Mouse (Mus musculus): ENCODE measurements at regions not wholly inside any gene's neighbourhood (a gene's known extent, or its start where the extent isn't known, plus 50 kb on each side); places are given as distances from the start of the nearest gene placed in this dataset.

- no peak for DNase-seq
Observed at GRCm38 (mm10) chr2:74187963-74188790, 277.1 kb upstream of the Atp5g3 start.

GRCm38 (mm10) chr2:74178106-74178505 lies 267.0 kb upstream of the Atp5g3 start:
- no peak for DNase-seq

GRCm38 (mm10) chr2:74168776-74169570 lies 257.8 kb upstream of the Atp5g3 start:
- DNase-seq, result no peak

- DNase-seq, result no peak
Observed at GRCm38 (mm10) chr2:74168307-74168706, 257.2 kb upstream of the Atp5g3 start.

GRCm38 (mm10) chr2:74154062-74154461 lies 242.9 kb upstream of the Atp5g3 start:
- no peak for DNase-seq

- no peak for DNase-seq
Observed at GRCm38 (mm10) chr2:74153247-74153850, 242.2 kb upstream of the Atp5g3 start.

- no peak for DNase-seq
Observed at GRCm38 (mm10) chr2:74152534-74153246, 241.6 kb upstream of the Atp5g3 start.

GRCm38 (mm10) chr2:74147193-74147592 lies 236.1 kb upstream of the Atp5g3 start:
- no peak for DNase-seq

DNA sequence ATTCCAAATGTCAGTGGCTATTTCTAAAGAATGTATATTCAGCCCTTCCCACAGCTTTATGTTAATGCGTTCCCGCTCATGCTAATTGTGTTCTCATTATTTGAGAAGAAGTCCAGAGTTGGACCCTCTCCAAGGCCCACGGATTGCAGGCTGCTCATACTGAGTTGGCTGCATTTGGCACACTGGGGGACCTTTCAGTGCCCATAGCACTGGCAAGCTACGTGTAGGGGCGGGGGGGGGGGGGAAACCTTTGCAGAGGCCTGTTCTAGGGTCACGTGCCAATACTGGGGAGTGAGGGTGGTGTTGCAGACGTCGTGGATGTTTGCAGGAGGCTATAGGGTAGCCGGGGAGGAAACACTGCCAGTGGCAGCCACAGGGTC lies 225.5 kb upstream of the Atp5g3 start:
- no peak for DNase-seq

DNA sequence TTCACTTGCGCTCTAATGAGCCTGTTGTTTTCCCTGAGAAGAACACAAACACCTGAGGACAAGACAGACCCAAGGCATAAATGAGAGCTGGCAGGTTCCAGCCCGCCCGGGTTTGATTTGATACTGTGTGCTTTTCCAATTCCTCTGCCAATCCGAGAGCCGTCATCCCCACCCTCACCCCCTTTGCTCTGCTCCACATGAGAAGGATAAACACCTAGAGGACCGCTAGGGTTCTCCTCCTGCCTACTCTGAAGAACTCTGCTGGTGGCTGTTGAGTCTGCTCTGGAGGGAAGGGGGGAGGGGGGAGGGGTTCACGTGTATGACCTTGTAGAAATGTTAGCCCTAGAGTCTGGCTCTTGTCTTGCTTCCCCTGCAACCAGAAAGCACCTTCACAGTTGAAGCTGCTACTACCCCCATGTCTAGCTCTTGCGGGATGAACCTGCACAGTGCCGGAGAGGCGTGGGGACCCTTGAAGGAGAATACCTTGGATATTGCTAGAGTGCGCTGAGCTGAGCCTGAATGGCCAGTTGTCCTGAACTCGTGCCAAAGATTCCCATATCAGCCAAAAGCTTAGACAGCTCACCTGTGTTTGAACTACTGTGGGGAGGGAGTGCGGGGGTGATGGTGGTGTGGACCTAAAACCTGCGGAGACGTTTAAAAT lies 225.0 kb upstream of the Atp5g3 start:
- DNase-seq, result no peak

DNA sequence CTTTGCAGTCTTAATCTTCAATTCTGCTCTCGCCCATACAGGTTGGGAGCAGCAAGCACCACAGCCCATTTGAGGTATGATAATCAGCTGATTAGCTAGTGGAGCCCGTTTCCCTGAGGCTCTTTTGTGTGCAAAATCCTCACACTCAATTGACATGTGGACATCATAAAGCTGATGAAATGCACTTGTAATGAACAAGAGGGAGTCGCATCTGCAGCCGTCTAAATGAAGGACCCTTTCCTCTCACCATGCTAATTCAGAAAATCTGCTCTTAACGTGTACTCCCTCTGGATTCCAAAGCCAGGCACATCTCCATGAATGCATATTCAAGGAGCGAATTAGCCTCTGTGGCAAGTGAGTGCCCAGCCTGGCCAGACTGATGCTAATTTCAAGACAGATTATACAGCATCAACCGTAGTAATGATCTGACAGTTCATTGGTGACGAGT lies 219.0 kb upstream of the Atp5g3 start:
- DNase-seq, result no peak

GRCm38 (mm10) chr2:74128782-74129538 lies 217.8 kb upstream of the Atp5g3 start:
- DNase-seq, result no peak

- DNase-seq, result no peak
Observed at GRCm38 (mm10) chr2:74127136-74127535, 216.0 kb upstream of the Atp5g3 start.

GRCm38 (mm10) chr2:74124252-74124651 lies 213.1 kb upstream of the Atp5g3 start:
- DNase-seq, result no peak

- DNase-seq, result no peak
Observed at GRCm38 (mm10) chr2:74123360-74124074, 212.4 kb upstream of the Atp5g3 start.

- DNase-seq, result no peak
Observed at GRCm38 (mm10) chr2:74122937-74123336, 211.8 kb upstream of the Atp5g3 start.

DNA sequence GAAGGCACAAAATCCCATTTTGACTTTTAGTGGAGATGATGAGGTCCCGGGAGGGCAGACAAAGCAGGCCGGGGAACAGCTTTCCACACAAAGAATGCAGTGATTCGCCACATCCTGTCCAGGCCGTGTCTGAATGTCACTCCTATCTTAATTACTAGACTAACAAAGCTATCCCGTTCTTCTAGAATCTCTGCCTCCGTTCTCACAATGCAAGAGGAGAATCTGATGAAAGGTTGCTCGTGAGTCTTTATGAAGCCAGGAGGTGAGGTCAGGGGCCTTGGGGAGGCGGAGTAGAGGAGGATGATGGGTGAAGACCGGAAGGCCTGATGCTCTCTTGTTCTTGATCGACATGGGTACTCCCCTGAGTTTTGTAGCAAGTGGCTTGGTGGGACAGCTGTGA lies 208.9 kb upstream of the Atp5g3 start:
- no peak for DNase-seq

- no peak for DNase-seq
Observed at GRCm38 (mm10) chr2:74119167-74119937, 208.2 kb upstream of the Atp5g3 start.

DNA sequence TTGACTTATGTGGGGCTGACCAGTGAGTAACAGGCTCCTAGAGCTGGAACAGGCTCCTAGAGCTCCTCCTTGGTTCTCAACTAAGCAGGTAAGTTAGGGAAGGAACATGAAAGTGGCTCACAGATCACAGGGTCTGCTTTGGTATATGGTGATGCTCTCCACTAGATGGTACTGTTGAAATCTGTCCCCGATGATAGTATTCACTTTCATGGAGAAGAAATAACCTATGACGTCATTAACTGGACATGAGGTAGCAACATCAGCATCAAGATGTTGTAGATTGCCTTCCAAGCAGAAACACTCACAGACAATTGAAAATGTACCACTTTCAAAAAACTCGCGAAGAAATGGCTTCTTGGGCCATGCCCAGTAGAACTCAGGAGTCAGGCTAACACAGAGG lies 195.3 kb upstream of the Atp5g3 start:
- no peak for DNase-seq

Data from heart, postnatal 4 days (tissue).